Mouse (Mus musculus) forebrain, embryonic 16.5 days (tissue): ENCODE data around the gene Agap3. TPM values are rescaled to one million over a fixed set of nuclear protein-coding genes. Genes with fewer than 3 reads are reported as not detected.

ENCODE experiments used
- ATAC-seq: fragments of 200-750 bp; cut with Nextera tagmentation; 2 replicates; pipeline ENCODE4 v1.8.0; 2017; ENCODE audit warnings: mild to moderate bottlenecking, moderate library complexity
- H3K27ac ChIP-seq: fragments of 300-500 bp; sonication (generic); 2 replicates; pipeline ENCODE4 v1.5.1; 2014; ENCODE audit warnings: low read length, control low read depth
- H3K27me3 ChIP-seq: fragments of 300-500 bp; sonication (generic); replicated peaks from 2 replicates; pipeline ENCODE4 v1.6.1; 2014; ENCODE audit warnings: low read length; ENCODE audit not compliant: control insufficient read depth, insufficient read depth
- H3K36me3 ChIP-seq: fragments of 300-500 bp; sonication (generic); 2 replicates; pipeline ENCODE4 v1.6.1; 2014; ENCODE audit not compliant: control insufficient read depth, insufficient read depth
- H3K4me1 ChIP-seq: fragments of 300-500 bp; sonication (generic); replicated peaks from 2 replicates; pipeline ENCODE4 v1.6.1; 2014; ENCODE audit warnings: low read length; ENCODE audit not compliant: control insufficient read depth, insufficient read depth
- H3K4me2 ChIP-seq: fragments of 300-500 bp; sonication (generic); 2 replicates; pipeline ENCODE4 v1.6.1; 2014; ENCODE audit warnings: mild to moderate bottlenecking, low read length, control low read depth
- H3K4me3 ChIP-seq: fragments of 300-500 bp; sonication (generic); replicated peaks from 2 replicates; pipeline ENCODE4 v1.5.1; 2014; ENCODE audit warnings: mild to moderate bottlenecking, low read length, control low read depth
- H3K9ac ChIP-seq: fragments of 300-500 bp; sonication (generic); replicated peaks from 2 replicates; pipeline ENCODE4 v1.6.1; 2014; ENCODE audit warnings: low read depth, low read length, control low read depth
- H3K9me3 ChIP-seq: fragments of 300-500 bp; sonication (generic); 2 replicates; pipeline ENCODE4 v1.6.1; 2016; ENCODE audit warnings: low read length; ENCODE audit not compliant: control insufficient read depth
- WGBS: fragments of 180-500 bp; shearing (Covaris S2); extraction: QIAGEN DNeasy Blood & Tissue Kit; methylation state at CpG from one replicate; pipeline ENCODE4 v1.1.7; 2014; 5-methylcytosine and 5-hydroxymethylcytosine counted together
- polyA plus RNA-seq: library from polyadenylated mRNA; unstranded; fragments of >200 nt; fragmentation: Nextera tagmentation; extraction: Ambion mirVana; gene quantifications from 2 replicates; pipeline ENCODE4 v1.2.1, GENCODE M21; 2015

The Agap3 gene
- polyA plus RNA-seq, 1 experiment from 2014 or later = 58.6 TPM

DNA sequence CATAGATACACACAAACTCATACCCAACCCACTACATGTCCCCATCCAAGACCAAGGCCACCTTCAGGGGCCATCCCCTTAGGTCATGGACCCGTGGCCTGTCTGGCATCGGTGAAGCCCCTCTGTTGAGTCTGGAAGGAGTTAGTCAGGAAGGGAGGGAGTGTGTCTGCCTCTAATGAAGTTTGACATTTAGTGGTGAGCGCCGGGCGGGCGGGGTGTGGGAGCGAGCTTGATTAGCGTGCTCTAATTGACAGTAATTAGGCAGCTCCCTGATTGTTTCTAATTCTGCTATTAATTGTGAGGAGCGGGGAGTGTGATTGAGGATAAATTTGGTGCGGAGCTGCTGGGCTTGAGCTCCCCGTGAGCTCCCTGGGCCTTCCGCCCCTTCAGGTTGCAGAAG, 45.5 kb downstream of the Agap3 start:
- no peak overlapping the region for H3K27ac ChIP-seq
- peaks cover 48% of the 10 kb centered on the region for H3K4me1 ChIP-seq
- H3K27me3 ChIP-seq = no peaks in the 10 kb centered on the region
- peaks cover 22% of the 10 kb centered on the region for H3K36me3 ChIP-seq
- H3K9ac ChIP-seq = no peak overlapping the region
- ATAC-seq = peak; percentile 8; the same call in 1 of the 2 replicates
- no peaks in the 10 kb centered on the region for H3K9me3 ChIP-seq
- WGBS = 14% methylated on average over 12 of the region's 12 CpGs
- no peak overlapping the region for H3K4me3 ChIP-seq
- H3K4me2 ChIP-seq = no peak overlapping the region

DNA sequence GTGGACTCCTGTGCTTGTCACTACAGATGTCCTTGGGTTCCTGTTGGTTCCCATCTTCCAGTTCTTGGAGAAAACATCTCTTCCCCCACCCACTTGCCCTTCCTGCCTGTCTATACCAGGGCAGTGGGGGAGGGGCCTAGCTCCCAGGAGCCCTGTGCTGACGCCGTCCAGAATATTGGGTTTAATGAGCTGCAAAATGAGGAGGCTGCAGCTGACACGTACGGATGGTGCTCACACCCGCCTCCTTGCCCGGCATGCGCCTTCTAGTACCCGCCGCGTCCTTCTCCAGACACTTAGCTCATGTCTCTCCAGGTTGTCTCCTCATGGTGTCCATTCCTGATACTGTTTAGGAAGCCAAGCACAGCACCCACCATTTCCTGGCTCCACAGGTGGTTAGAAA, 47.1 kb downstream of the Agap3 start:
- ATAC-seq = no peak
- H3K36me3 ChIP-seq = peaks cover 20% of the 10 kb centered on the region
- H3K4me2 ChIP-seq = no peak overlapping the region
- no peaks in the 10 kb centered on the region for H3K9me3 ChIP-seq
- H3K4me3 ChIP-seq = no peak overlapping the region
- H3K27me3 ChIP-seq = 0 out of 2 replicates have a peak, but pooled peaks cover 6% of the 10 kb centered on the region
- WGBS = 48% methylated on average over 10 of the region's 10 CpGs
- H3K4me1 ChIP-seq = peaks cover 48% of the 10 kb centered on the region
- H3K27ac ChIP-seq = no peak overlapping the region
- no peak overlapping the region for H3K9ac ChIP-seq

DNA sequence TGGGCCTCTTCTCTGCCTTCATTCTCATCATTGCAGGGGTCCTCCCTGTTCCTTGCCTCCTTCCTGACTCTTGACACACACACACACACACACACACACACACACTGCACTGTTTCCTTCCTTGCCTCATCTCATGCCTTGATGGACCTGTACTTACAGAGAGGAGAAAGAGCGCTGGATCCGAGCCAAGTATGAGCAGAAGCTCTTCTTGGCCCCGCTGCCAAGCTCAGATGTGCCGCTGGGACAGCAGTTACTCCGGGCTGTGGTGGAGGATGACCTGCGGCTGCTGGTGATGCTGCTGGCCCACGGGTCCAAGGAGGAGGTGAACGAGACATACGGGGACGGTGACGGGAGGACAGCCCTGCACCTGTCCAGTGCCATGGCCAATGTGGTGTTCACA, 48.9 kb downstream of the Agap3 start:
- H3K9me3 ChIP-seq = no peaks in the 10 kb centered on the region
- no peak for ATAC-seq
- H3K36me3 ChIP-seq = peaks cover 20% of the 10 kb centered on the region
- no peak overlapping the region for H3K9ac ChIP-seq
- peaks cover 11% of the 10 kb centered on the region for H3K27me3 ChIP-seq
- peaks cover 32% of the 10 kb centered on the region for H3K4me1 ChIP-seq
- H3K4me3 ChIP-seq = no peak overlapping the region
- no peak overlapping the region for H3K27ac ChIP-seq
- WGBS = 57% methylated on average over 11 of the region's 11 CpGs
- H3K4me2 ChIP-seq = no peak overlapping the region

DNA sequence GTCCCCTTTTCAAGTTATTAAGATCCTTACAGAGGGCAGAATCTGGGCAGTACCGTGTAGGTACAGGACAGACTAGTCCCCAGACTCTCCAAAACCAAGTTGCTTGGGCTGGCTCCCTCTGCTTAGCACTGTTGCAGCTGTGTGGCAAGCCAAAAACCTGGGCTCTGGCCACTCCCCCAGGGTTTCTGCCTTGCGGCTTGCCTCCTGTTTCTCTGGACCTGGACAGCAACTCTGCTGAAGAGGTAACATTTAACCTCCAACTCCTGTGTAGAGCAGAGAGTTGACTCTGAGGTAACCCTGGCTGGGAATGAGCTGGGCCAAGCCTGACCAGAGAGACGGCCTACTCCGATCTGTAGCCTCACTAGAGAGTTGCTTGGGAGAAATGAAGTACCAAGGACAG, 50.8 kb downstream of the Agap3 start:
- 85% methylated on average over 4 of the region's 4 CpGs for WGBS
- ATAC-seq = no peak
- H3K27me3 ChIP-seq = peaks cover 11% of the 10 kb centered on the region
- peaks cover 20% of the 10 kb centered on the region for H3K36me3 ChIP-seq
- H3K9me3 ChIP-seq = no peaks in the 10 kb centered on the region
- peaks cover 13% of the 10 kb centered on the region for H3K4me1 ChIP-seq
- H3K4me2 ChIP-seq = no peak overlapping the region
- no peak overlapping the region for H3K27ac ChIP-seq
- H3K4me3 ChIP-seq = no peak overlapping the region
- H3K9ac ChIP-seq = no peak overlapping the region

DNA sequence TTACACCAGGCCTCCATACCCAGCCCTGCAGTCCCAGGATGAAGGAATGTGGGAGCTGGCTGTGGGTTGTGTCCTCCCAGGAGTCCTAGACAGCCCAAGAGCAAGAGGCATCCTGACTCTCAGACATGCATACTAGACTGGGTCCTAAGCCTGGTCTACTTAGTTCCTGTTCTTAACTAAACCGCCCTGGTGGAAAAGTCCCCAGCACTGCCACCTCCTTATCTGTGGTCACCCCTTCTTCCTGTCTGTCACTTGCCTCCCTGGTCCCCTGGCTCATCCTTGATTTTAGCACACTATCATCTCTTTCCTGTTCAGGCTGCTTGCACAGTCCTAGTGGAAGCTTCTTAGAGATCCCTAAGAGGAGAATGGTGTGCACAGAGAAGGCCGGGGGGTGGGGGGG, 53.5 kb downstream of the Agap3 start:
- Histone ChIP-seq H3K27me3 (peaks cover 13% of the 10 kb centered on the region), H3K36me3 (peaks cover 12% of the 10 kb centered on the region), H3K9me3 (no peaks in the 10 kb centered on the region), H3K4me2 (no peak overlapping the region), H3K27ac (no peak overlapping the region), H3K9ac (no peak overlapping the region), H3K4me3 (no peak overlapping the region), H3K4me1 (peaks cover 5% of the 10 kb centered on the region)
- no peak for ATAC-seq
- 56% methylated on average over 2 of the region's 2 CpGs for WGBS

DNA sequence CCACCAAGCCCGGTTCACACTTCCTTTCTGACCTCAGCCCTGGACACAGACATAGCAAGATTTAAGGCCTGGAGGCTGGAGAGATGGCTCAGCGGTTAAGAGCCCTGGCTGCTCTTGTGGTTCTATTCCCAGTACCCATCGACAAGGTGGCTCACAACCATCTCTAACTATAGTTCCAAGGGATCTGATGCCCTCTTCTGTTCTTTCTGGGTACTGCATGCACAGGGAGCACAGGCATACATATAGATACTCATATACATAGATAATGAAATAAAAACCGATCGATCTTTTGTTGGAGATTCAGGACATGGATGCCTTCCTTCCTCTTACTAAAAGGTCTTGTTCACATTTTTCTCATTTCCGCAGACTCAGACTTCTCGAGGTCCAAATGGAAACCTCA, 56.4 kb downstream of the Agap3 start:
- Histone ChIP-seq H3K27me3 (peaks cover 8% of the 10 kb centered on the region), H3K4me3 (no peak overlapping the region), H3K27ac (no peak overlapping the region), H3K4me1 (no peaks in the 10 kb centered on the region), H3K36me3 (no peaks in the 10 kb centered on the region), H3K4me2 (no peak overlapping the region), H3K9ac (no peak overlapping the region), H3K9me3 (no peaks in the 10 kb centered on the region)
- no peak for ATAC-seq
- WGBS = 97% methylated on average over 7 of the region's 7 CpGs

DNA sequence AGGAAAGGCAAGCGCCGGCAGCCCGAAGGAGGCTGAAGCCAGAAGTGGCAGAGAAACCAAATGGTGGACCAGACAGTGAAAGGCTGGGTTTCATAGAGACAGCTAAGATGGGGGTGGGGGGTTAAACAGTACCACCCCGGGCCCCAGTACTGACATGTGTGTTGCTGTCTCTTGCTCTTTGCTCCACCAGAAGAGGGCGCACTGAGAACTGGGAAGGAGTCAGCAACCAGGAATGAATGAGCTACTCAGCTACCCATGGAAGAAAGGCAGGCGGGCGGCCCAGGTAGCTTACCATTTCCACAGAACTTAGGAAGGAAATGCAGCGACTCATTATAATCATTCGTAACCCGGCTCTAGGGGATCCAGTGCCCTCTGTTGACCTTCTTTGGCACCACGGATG, 58.7 kb downstream of the Agap3 start:
- H3K4me3 ChIP-seq = no peak overlapping the region
- ATAC-seq = no peak
- no peak overlapping the region for H3K27ac ChIP-seq
- no peaks in the 10 kb centered on the region for H3K9me3 ChIP-seq
- H3K4me2 ChIP-seq = no peak overlapping the region
- H3K9ac ChIP-seq = no peak overlapping the region
- H3K4me1 ChIP-seq = no peaks in the 10 kb centered on the region
- 0 out of 2 replicates have a peak, but pooled peaks cover 2% of the 10 kb centered on the region for H3K27me3 ChIP-seq
- no peaks in the 10 kb centered on the region for H3K36me3 ChIP-seq
- 54% methylated on average over 11 of the region's 11 CpGs for WGBS

DNA sequence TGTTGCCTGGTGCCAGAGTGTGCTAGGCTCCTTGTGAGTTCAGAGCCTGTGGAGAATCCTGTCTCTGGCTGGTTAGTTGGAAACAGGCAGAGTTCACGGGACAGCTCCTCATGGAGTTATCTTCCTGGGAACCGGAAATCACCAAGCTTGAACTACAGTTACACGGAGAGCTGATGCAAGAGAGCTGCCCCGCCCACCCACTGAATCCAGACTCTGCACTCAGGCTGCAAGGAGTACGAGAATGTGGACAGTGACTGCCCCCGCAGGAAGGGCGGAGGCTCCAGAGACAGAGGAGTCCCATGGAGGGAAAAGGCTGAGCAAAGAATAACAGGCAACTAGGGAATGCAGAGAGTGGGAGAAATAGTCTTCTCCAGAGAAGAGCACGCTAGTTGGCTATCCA, 60.3 kb downstream of the Agap3 start:
- no peak overlapping the region for H3K9ac ChIP-seq
- 55% methylated on average over 8 of the region's 8 CpGs for WGBS
- no peaks in the 10 kb centered on the region for H3K36me3 ChIP-seq
- no peak for ATAC-seq
- no peak overlapping the region for H3K4me3 ChIP-seq
- H3K27ac ChIP-seq = no peak overlapping the region
- H3K9me3 ChIP-seq = no peaks in the 10 kb centered on the region
- 0 out of 2 replicates have a peak, but pooled peaks cover 2% of the 10 kb centered on the region for H3K27me3 ChIP-seq
- no peaks in the 10 kb centered on the region for H3K4me1 ChIP-seq
- no peak overlapping the region for H3K4me2 ChIP-seq

DNA sequence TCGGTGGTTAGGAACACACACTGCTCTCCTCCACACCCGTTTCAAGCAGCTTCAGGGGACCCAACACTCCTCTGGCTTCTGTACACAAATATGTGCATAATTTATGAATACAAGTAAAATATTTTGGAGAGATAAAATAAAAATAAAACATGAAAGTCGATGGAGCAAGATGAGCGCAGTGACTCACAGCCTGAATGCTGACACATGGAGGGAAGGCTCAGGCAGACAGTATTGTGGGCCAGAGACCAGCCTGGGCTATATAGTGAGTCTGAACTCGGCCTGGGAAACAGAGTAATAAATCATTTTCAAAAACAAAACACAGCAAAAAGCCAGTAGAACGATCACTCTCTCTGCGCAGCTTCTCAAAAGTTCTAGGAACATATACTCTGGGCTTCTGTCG, 69.4 kb downstream of the Agap3 start:
- Histone ChIP-seq H3K9me3 (no peaks in the 10 kb centered on the region), H3K4me1 (peaks cover 6% of the 10 kb centered on the region), H3K27ac (no peak overlapping the region), H3K4me2 (no peak overlapping the region), H3K4me3 (no peak overlapping the region), H3K9ac (no peak overlapping the region), H3K27me3 (peaks cover 35% of the 10 kb centered on the region), H3K36me3 (no peaks in the 10 kb centered on the region)
- ATAC-seq = no peak
- 65% methylated on average over 8 of the region's 8 CpGs for WGBS

DNA sequence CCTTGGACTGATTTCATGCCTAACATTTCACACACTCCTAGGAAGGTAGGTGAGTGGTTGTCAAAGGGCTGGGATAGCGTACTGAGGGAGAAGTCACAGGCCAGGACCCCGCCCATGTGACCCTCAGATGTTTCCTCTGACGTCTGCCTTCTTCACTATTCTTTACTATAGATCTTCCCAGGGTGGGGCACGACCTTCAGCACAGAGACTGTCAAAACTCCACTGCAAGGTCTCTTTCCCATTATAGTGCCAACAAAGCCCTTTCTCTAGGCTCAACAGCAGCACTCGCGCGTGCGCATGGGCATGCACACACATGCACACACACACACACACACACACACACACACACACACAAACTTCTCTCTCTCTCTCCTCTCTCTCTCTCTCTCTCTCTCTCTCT, 71.8 kb downstream of the Agap3 start:
- 40% methylated on average over 8 of the region's 8 CpGs for WGBS
- Histone ChIP-seq H3K27ac (no peak overlapping the region), H3K4me2 (no peak overlapping the region), H3K4me1 (peaks cover 15% of the 10 kb centered on the region), H3K4me3 (no peak overlapping the region), H3K9ac (no peak overlapping the region), H3K36me3 (no peaks in the 10 kb centered on the region), H3K27me3 (peaks cover 52% of the 10 kb centered on the region), H3K9me3 (no peaks in the 10 kb centered on the region)
- ATAC-seq = no peak
